Mouse (Mus musculus) bone marrow, adult 2 months (tissue): Measurements from ENCODE around the gene Megf11.

Experiments used
- CTCF ChIP-seq: fragments of 200-500 bp; IDR thresholded peaks from 2 replicates; pipeline ENCODE4 v1.5.1; 2011; ENCODE audit warnings: low read length, control low read depth; ENCODE audit not compliant: control insufficient read depth, insufficient read depth
- POLR2A ChIP-seq: fragments of 200-500 bp; IDR thresholded peaks from 2 replicates; pipeline ENCODE4 v1.6.1; 2011; ENCODE audit warnings: low read depth, mild to moderate bottlenecking, control low read depth, low read length, borderline replicate concordance; ENCODE audit not compliant: control insufficient read depth

DNA sequence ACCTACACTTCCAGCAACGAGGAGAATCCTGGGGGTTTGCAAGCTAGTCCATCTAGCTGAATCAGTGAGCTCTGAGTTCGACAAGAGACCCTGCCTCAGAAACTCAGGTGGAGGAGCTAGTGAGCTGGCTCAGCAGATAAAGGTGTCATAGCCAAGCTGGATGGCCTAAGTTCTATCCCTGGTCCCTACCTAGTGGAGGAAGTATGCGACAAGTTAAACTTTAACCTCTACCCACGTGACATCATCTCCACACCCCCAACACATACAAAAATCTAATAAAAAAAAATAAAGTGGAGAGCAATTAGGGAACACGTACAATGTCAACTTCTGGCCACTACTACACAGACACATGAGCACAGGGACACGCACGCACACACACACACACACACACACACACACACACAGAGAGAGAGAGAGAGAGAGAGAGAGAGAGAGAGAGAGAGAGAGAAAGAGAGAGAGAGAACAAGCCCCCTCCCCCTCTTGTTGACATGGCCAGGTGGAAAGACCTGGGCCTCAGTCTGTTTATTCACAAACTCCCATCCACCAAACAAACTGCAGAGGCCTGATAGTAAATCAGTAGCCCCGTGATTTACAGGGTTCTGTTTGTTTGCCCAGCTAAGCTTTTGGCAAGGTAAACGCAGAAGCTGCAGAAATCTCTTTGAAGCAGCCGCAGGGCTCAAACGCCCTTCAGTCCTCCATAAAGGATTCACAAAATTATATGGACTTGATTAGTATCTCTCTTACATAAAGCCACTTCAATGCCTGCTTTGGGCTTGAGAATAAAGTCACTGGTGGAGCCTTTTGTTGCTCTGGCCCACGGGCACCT, 134.7 kb downstream of the Megf11 start:
- TF ChIP-seq CTCF (no peak), POLR2A (no peak)
